In genomic region chr17:5106263-5107195, GRCm38 (mm10) we compare ENCODE assay signal across 9 mouse cellular contexts.
DNase-seq lines count a peak whose midpoint lies in the region; ATAC-seq lines count a peak whose summit lies in the region.
"Had no signal": no experiment of that assay in that cellular context is flagged by ENCODE, and none has a peak within 500 bp of the region (broad histone marks: within the 10 kb centered on the region; RNA-seq: fewer than 3 reads in every experiment).

No protein-coding gene starts in this region.

- intact Hi-C loops in heart, postnatal 25 days (cut with DNase I): no loop called here

- peak overlapping the region; percentile 79 for H3K27ac ChIP-seq in kidney, embryonic 16.5 days (ENCODE audit: low read length)
- peak overlapping the region; percentile 4; the same call in 1 of the 2 replicates for H3K27ac ChIP-seq in stomach, embryonic 16.5 days (ENCODE audit: low read length)
- H3K27ac ChIP-seq: heart, embryonic 13.5 days had no signal

- 69% methylated on average over 11 of the region's 11 CpGs for WGBS in kidney, embryonic 16.5 days
- 73% methylated on average over 11 of the region's 11 CpGs for WGBS in stomach, embryonic 16.5 days

- DNase-seq in heart, adult 11 months: peak; percentile 88
- no peak for DNase-seq in heart, postnatal 25 days (ENCODE audit: low spot score)
- peak; percentile 31 for DNase-seq in right cerebral cortex, adult 18-20 months
- no peak for DNase-seq in right cerebral cortex, postnatal 25 days
- no peak for DNase-seq in right cerebral cortex, postnatal 4 days
- DNase-seq in urinary bladder, postnatal 36 days (ENCODE audit: low spot score in 2 of 2): no peak

- no peak overlapping the region for H3K4me3 ChIP-seq in kidney, embryonic 16.5 days (ENCODE audit: low read length)
- H3K4me3 ChIP-seq in stomach, embryonic 16.5 days (replicated peaks; ENCODE audit: low read length): no peak overlapping the region
- H3K4me3 ChIP-seq: heart, embryonic 13.5 days had no signal

- H3K4me1 ChIP-seq in kidney, embryonic 16.5 days (ENCODE audit: insufficient read depth, low read length): peaks cover 49% of the 10 kb centered on the region
- peaks cover 45% of the 10 kb centered on the region for H3K4me1 ChIP-seq in stomach, embryonic 16.5 days (ENCODE audit: control insufficient read depth, insufficient read depth, low read length)

- H3K9ac ChIP-seq in kidney, embryonic 16.5 days (replicated peaks; ENCODE audit: low read length): no peak overlapping the region; the same call in 1 of the 2 replicates
- H3K9ac ChIP-seq in stomach, embryonic 16.5 days (ENCODE audit: low read length): no peak overlapping the region
- H3K9ac ChIP-seq: heart, embryonic 13.5 days had no signal

- ATAC-seq in kidney, embryonic 16.5 days (ENCODE audit: low FRiP score, low TSS enrichment): peak; percentile 60
- peak; percentile 26; the same call in 1 of the 2 replicates for ATAC-seq in stomach, embryonic 16.5 days (ENCODE audit: insufficient read depth, low FRiP score)

- 0 out of 2 replicates have a peak, but pooled peaks cover 3% of the 10 kb centered on the region for H3K36me3 ChIP-seq in kidney, embryonic 16.5 days (ENCODE audit: insufficient read depth, low read length)
- H3K36me3 ChIP-seq in stomach, embryonic 16.5 days (ENCODE audit: control insufficient read depth, insufficient read depth, low read length): no peaks in the 10 kb centered on the region
- H3K36me3 ChIP-seq: heart, embryonic 13.5 days had no signal

- no peaks in the 10 kb centered on the region for H3K27me3 ChIP-seq in kidney, embryonic 16.5 days (ENCODE audit: insufficient read depth, low read length)
- H3K27me3 ChIP-seq in stomach, embryonic 16.5 days (ENCODE audit: control insufficient read depth, insufficient read depth, low read length): no peaks in the 10 kb centered on the region

- no peak overlapping the region for H3K4me2 ChIP-seq in kidney, embryonic 16.5 days (replicated peaks; ENCODE audit: low read depth, low read length)
- no peak overlapping the region for H3K4me2 ChIP-seq in stomach, embryonic 16.5 days (ENCODE audit: low read depth, low read length)
- H3K4me2 ChIP-seq: heart, embryonic 13.5 days had no signal

- no peaks in the 10 kb centered on the region for H3K9me3 ChIP-seq in kidney, embryonic 16.5 days (ENCODE audit: low read length)
- no peaks in the 10 kb centered on the region for H3K9me3 ChIP-seq in stomach, embryonic 16.5 days (replicated peaks; ENCODE audit: control insufficient read depth, low read length)
- H3K9me3 ChIP-seq: heart, embryonic 13.5 days had no signal

Comparison
In these comparisons a context has a peak if more than half of its experiments do, and no peak if none do; other contexts are left out.
1. DNase-seq: peak in heart, adult 11 months (single experiment) and right cerebral cortex, adult 18-20 months (single experiment); none in heart, postnatal 25 days (single experiment), right cerebral cortex, postnatal 25 days (single experiment), right cerebral cortex, postnatal 4 days (single experiment) and urinary bladder, postnatal 36 days (0 of 2).